Mouse (Mus musculus) heart, postnatal 0 days (tissue): ENCODE results near the gene Prim2. TPM values are rescaled to one million over a fixed set of nuclear protein-coding genes. Genes with fewer than 3 reads are reported as not detected.

ENCODE experiments used
- ATAC-seq: fragments of 200-750 bp; cut with Nextera tagmentation; 2 replicates; pipeline ENCODE4 v1.8.0; 2017; ENCODE audit warnings: low read depth, moderate number of reproducible peaks, moderate library complexity; ENCODE audit not compliant: insufficient read depth
- DNase-seq: peaks from one replicate; pipeline ENCODE4 v3.0.0-alpha.2; 2016; ENCODE audit warnings: low spot score
- H3K27ac ChIP-seq: fragments of 300-500 bp; sonication (generic); 2 replicates; pipeline ENCODE4 v1.5.1; 2014; ENCODE audit warnings: low read depth, mild to moderate bottlenecking
- H3K27me3 ChIP-seq: fragments of 300-500 bp; sonication (generic); 2 replicates; pipeline ENCODE4 v1.6.1; 2014; ENCODE audit warnings: low read length, mixed read lengths; ENCODE audit not compliant: control insufficient read depth, insufficient read depth
- H3K36me3 ChIP-seq: fragments of 300-500 bp; sonication (generic); replicated peaks from 2 replicates; pipeline ENCODE4 v1.6.1; 2014; ENCODE audit warnings: low read length, mixed read lengths; ENCODE audit not compliant: control insufficient read depth, insufficient read depth
- H3K4me1 ChIP-seq: fragments of 300-500 bp; sonication (generic); 2 replicates; pipeline ENCODE4 v1.6.1; 2014; ENCODE audit warnings: antibody characterized with exemption; ENCODE audit not compliant: control insufficient read depth, insufficient read depth
- H3K4me2 ChIP-seq: fragments of 300-500 bp; sonication (generic); 2 replicates; pipeline ENCODE4 v1.6.1; 2014; ENCODE audit warnings: low read depth, mild to moderate bottlenecking, low read length, moderate library complexity
- H3K4me3 ChIP-seq: fragments of 300-500 bp; sonication (generic); 2 replicates; pipeline ENCODE4 v1.5.1; 2014; ENCODE audit warnings: low read depth, low read length
- H3K9ac ChIP-seq: fragments of 300-500 bp; sonication (generic); replicated peaks from 2 replicates; pipeline ENCODE4 v1.6.1; 2014; ENCODE audit warnings: low read depth, low read length, mixed read lengths
- H3K9me3 ChIP-seq: fragments of 300-500 bp; sonication (generic); replicated peaks from 2 replicates; pipeline ENCODE4 v1.6.1; 2016; ENCODE audit warnings: low read length; ENCODE audit not compliant: control insufficient read depth
- CTCF ChIP-seq: IDR thresholded peaks from 2 replicates; pipeline ENCODE4 v1.5.1; 2016; ENCODE audit warnings: antibody characterized with exemption, control low read depth, low read depth
- EP300 ChIP-seq: IDR thresholded peaks from 2 replicates; pipeline ENCODE4 v1.6.1; 2016; ENCODE audit warnings: antibody characterized with exemption, low read depth
- WGBS: fragments of 180-500 bp; shearing (Covaris S2); extraction: QIAGEN DNeasy Blood & Tissue Kit; methylation state at CpG from one replicate; pipeline ENCODE4 v1.1.7; 2014; 5-methylcytosine and 5-hydroxymethylcytosine counted together
- polyA plus RNA-seq: library from polyadenylated mRNA; unstranded; fragments of >200 nt; fragmentation: Nextera tagmentation; extraction: Ambion mirVana; gene quantifications from 2 replicates; pipeline ENCODE4 v1.2.1, GENCODE M21; 2015
- total RNA-seq: library from RNA; depleted of rRNA; stranded (reverse); fragments of >200 nt; gene quantifications from 2 replicates; pipeline ENCODE4 v1.2.3, GENCODE M21; 2014; ENCODE audit warnings: low replicate concordance

The Prim2 gene
- total and polyA plus RNA-seq, 2 experiments from 2014 or later, result 4.9 to 13.9 TPM

- Histone ChIP-seq H3K4me2 (no peak overlapping the region), H3K9ac (no peak overlapping the region), H3K4me3 (no peak overlapping the region), H3K27ac (no peak overlapping the region), H3K36me3 (no peaks in the 10 kb centered on the region), H3K27me3 (no peaks in the 10 kb centered on the region), H3K4me1 (no peaks in the 10 kb centered on the region), H3K9me3 (no peaks in the 10 kb centered on the region)
- DNase-seq (no peak), ATAC-seq (no peak)
- TF ChIP-seq CTCF (no peak; the same call in 1 of the 2 replicates), EP300 (no peak)
- WGBS, result 91% methylated on average over 4 of the region's 4 CpGs
Observed at GRCm38 (mm10) chr1:33536272-33537004, 133.2 kb downstream of the Prim2 start.

- Histone ChIP-seq H3K4me3 (no peak overlapping the region), H3K4me1 (no peaks in the 10 kb centered on the region), H3K9me3 (no peaks in the 10 kb centered on the region), H3K9ac (no peak overlapping the region), H3K36me3 (no peaks in the 10 kb centered on the region), H3K27me3 (no peaks in the 10 kb centered on the region), H3K27ac (no peak overlapping the region), H3K4me2 (no peak overlapping the region)
- 85% methylated on average over 2 of the region's 2 CpGs for WGBS
- TF ChIP-seq CTCF (no peak), EP300 (no peak)
- DNase-seq (no peak), ATAC-seq (no peak)
Observed at GRCm38 (mm10) chr1:33535140-33535686, 134.4 kb downstream of the Prim2 start.

- no peak for ATAC-seq
- no peak for TF ChIP-seq CTCF
- TF ChIP-seq EP300, result no peak
- H3K4me1 ChIP-seq, result no peaks in the 10 kb centered on the region
Observed at GRCm38 (mm10) chr1:33531860-33532259, 137.7 kb downstream of the Prim2 start.

GRCm38 (mm10) chr1:33531097-33531856, 138.3 kb downstream of the Prim2 start:
- H3K36me3 ChIP-seq, result no peaks in the 10 kb centered on the region
- WGBS, result 75% methylated on average over 5 of the region's 5 CpGs
- no peaks in the 10 kb centered on the region for H3K9me3 ChIP-seq
- no peaks in the 10 kb centered on the region for H3K27me3 ChIP-seq
- no peak for TF ChIP-seq EP300
- TF ChIP-seq CTCF, result no peak
- no peak overlapping the region for H3K4me2 ChIP-seq
- H3K27ac ChIP-seq, result no peak overlapping the region
- no peak for ATAC-seq
- no peak overlapping the region for H3K4me3 ChIP-seq
- no peak overlapping the region for H3K9ac ChIP-seq
- DNase-seq, result no peak
- H3K4me1 ChIP-seq, result no peaks in the 10 kb centered on the region

More at GRCm38 (mm10) chr1:33531860-33532259, 137.7 kb downstream of the Prim2 start:
- H3K4me2 ChIP-seq, result no peak overlapping the region
- H3K36me3 ChIP-seq, result no peaks in the 10 kb centered on the region
- H3K27me3 ChIP-seq, result no peaks in the 10 kb centered on the region
- H3K9me3 ChIP-seq, result no peaks in the 10 kb centered on the region
- no peak for DNase-seq
- H3K9ac ChIP-seq, result no peak overlapping the region
- 79% methylated on average over 3 of the region's 3 CpGs for WGBS
- H3K4me3 ChIP-seq, result no peak overlapping the region
- no peak overlapping the region for H3K27ac ChIP-seq

GRCm38 (mm10) chr1:33530491-33530890, 139.1 kb downstream of the Prim2 start:
- 91% methylated on average over 2 of the region's 2 CpGs for WGBS
- Histone ChIP-seq H3K4me1 (no peaks in the 10 kb centered on the region), H3K27me3 (no peaks in the 10 kb centered on the region), H3K36me3 (no peaks in the 10 kb centered on the region), H3K4me3 (no peak overlapping the region), H3K27ac (no peak overlapping the region), H3K9me3 (no peaks in the 10 kb centered on the region), H3K9ac (no peak overlapping the region), H3K4me2 (no peak overlapping the region)
- DNase-seq, result no peak
- TF ChIP-seq EP300 (no peak), CTCF (no peak)
- ATAC-seq, result no peak
